Mouse (Mus musculus) thymus, postnatal 14 days (tissue): ENCODE results near the gene Olfr825.
"Not testable (repeated sequence)": the region's sequence is repeated elsewhere in the genome, so short reads cannot be mapped to it uniquely, and the experiment has no call there.

Experiments used
- DNase-seq: peaks from one replicate; pipeline ENCODE4 v3.0.0; 2021

The Olfr825 gene

GRCm38 (mm10) chr10:130166666-130167065 is at the start of gene Olfr825:
Gene Olfr825 (minus strand): TSS chr10:130166766.
- DNase-seq = no peak

- no peak for DNase-seq
These were observed 47.7 kb upstream of the Olfr825 start, which contains the start of gene Olfr827 for GRCm38 (mm10) chr10:130214303-130214702. Gene Olfr827 (minus strand): TSS chr10:130214403.

- no peak for DNase-seq
These were observed 17.5 kb upstream of the Olfr825 start, which contains the start of gene Olfr826 for GRCm38 (mm10) chr10:130184086-130184485. Gene Olfr826 (minus strand): TSS chr10:130184186.

GRCm38 (mm10) chr10:130165196-130165595 is 1.4 kb downstream of the Olfr825 start:
- no peak for DNase-seq

- no peak for DNase-seq
These were observed 22.4 kb downstream of the Olfr825 start for GRCm38 (mm10) chr10:130144121-130144520.

- not testable (repeated sequence) for DNase-seq
These were observed 24.1 kb downstream of the Olfr825 start for GRCm38 (mm10) chr10:130142481-130142880.

GRCm38 (mm10) chr10:130134811-130135210 is 31.8 kb downstream of the Olfr825 start:
- DNase-seq = no peak

- DNase-seq = not testable (repeated sequence)
These were observed 36.7 kb downstream of the Olfr825 start, which contains the start of gene Olfr824 for GRCm38 (mm10) chr10:130129900-130130299. Gene Olfr824 (minus strand): TSS chr10:130130000.

GRCm38 (mm10) chr10:130116045-130116444 is 50.5 kb downstream of the Olfr825 start:
- DNase-seq = not testable (repeated sequence)

- not testable (repeated sequence) for DNase-seq
These were observed 51.3 kb downstream of the Olfr825 start, which contains the start of gene Olfr823 for GRCm38 (mm10) chr10:130115283-130115682. Gene Olfr823 (minus strand): TSS chr10:130115383.
